Mouse (Mus musculus): ENCODE results near the gene Micu1. TPM values are rescaled to one million over a fixed set of nuclear protein-coding genes. Genes with fewer than 3 reads are reported as not detected.

Gene Micu1
- polyA plus RNA-seq, 1 experiment = not detected

DNA sequence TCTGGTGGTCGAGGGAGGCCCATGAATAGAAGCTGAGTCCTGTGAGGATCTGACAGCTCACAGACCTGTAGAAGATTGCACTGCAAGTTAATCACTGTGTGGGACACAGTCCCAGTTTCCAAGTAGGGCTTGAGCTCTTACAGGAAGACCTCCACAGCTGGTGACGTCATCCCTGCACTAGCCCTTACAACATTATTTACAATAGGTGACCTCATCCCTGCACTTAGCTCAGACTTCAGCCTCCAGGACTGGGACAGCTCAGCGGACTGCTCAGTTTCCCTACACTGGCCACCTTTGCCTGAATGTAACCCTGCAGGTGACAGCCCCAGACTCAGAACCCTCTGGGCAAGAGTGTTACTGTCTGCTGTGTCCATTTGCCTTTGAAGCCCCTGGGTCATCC, 75.0 kb downstream of the Micu1 start:
- WGBS = 85% methylated on average over 3 of the region's 3 CpGs
- H3K27ac ChIP-seq (ENCODE audit: insufficient read depth, low read depth, low read length) = no peak overlapping the region

DNA sequence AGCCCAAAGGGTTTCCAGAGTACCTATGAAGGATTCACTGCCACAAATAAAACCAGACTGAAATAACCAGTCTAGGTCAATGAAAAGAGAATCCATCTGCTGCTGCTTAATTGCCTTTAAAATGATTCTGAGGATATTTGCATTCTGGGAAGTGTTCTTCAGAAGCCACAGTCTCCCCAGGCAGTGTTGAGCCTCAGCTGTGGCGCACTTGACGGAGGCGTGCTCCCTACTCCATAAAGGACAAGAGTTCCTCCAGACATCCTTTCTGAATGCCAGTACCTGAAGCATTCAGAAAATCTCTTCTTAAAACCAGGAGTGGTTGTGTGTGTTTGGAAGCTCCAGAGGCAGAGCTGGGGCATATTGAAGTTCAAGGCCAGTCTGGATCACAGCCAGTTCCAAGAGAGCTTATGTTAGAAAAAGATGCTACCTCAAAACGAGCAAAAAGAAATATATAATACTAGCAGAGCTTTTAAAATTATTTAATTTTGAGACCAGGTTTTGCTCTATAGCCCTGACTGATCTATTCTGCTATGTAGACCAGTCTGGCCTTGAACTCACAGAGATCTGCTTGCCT, 75.9 kb downstream of the Micu1 start:
- no peak for TF ChIP-seq POLR2A (IDR thresholded peaks at IDR 0.05; ENCODE audit: insufficient read depth, low read depth, low read length)
- no peak for TF ChIP-seq CTCF (IDR thresholded peaks at IDR 0.05; ENCODE audit: insufficient read depth, low read depth, low read length)
- no peak overlapping the region for H3K4me3 ChIP-seq (ENCODE audit: insufficient read depth, low read depth, low read length)
- 88% methylated on average over 4 of the region's 4 CpGs for WGBS
- H3K27ac ChIP-seq (ENCODE audit: insufficient read depth, low read depth, low read length) = no peak overlapping the region
- 0 out of 2 replicates have a peak, but pooled peaks cover 3% of the 10 kb centered on the region for H3K4me1 ChIP-seq (ENCODE audit: control insufficient read depth, insufficient read depth, low read length)

More for the DNA sequence above, 75.0 kb downstream of the Micu1 start:
- Histone ChIP-seq H3K4me3 (ENCODE audit: insufficient read depth, low read depth, low read length) (no peak overlapping the region), H3K4me1 (ENCODE audit: control insufficient read depth, insufficient read depth, low read length) (0 out of 2 replicates have a peak, but pooled peaks cover 3% of the 10 kb centered on the region)
- TF ChIP-seq POLR2A (IDR thresholded peaks at IDR 0.05; ENCODE audit: insufficient read depth, low read depth, low read length) (no peak), CTCF (IDR thresholded peaks at IDR 0.05; ENCODE audit: insufficient read depth, low read depth, low read length) (no peak)

DNA sequence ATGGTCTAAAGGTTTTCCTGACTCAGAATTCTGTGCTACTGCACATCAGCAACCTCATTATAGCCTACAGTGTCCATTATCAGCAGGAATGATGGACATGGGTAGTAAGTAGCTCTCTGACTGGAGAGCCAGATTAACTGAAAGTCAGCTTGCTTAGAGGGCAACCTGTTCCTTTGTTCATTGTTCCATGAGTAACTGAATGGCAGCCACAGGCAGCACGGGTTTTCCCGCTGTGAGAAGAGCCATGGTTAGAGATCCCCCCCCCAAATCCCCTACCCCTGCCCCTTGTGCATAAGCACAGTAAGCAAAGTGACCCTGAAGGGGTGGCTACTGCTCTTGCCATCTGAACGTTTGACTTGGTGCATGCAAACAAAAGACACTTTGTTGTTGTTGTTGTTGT, 78.4 kb downstream of the Micu1 start:
- Histone ChIP-seq H3K4me3 (ENCODE audit: insufficient read depth, low read depth, low read length) (no peak overlapping the region), H3K4me1 (ENCODE audit: control insufficient read depth, insufficient read depth, low read length) (no peaks in the 10 kb centered on the region), H3K27ac (ENCODE audit: insufficient read depth, low read depth, low read length) (no peak overlapping the region)
- no peak for TF ChIP-seq CTCF (IDR thresholded peaks at IDR 0.05; ENCODE audit: insufficient read depth, low read depth, low read length)
- no peak for TF ChIP-seq POLR2A (IDR thresholded peaks at IDR 0.05; ENCODE audit: insufficient read depth, low read depth, low read length)
- 55% methylated on average over 3 of the region's 3 CpGs for WGBS

DNA sequence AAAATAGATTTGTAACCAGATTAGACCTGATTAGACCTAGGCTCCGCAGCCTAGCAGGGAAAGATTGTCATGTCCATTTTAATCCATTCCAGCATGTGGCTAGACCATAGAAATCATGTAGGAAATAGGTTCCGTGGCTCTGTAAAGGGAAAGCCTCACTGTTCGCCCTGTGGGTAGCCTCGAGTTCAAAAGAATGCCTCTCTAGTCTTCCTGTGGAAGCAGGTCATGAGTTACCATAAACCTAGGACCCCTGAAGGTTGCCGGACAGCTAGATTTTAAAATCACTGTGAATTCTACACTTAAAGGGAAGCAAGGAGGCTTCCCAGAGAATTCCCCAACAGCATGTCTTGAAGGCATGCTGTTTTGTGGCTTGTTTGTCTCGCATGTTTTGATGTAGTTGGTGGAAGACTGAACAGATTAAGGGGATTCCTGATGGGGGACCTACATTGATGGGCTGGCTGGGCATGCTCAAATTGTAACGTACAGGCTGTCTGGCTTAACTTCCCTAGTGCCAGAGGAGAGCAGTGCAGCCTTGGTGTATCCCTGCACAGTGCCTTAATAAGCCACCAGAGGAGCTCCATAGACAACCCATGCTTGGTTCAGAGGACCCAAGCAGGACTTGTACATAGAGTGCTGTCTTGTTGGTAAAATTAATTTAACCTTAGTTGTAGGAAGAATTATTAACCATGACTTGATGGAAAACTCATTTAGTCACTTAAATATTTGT, 79.1 kb downstream of the Micu1 start:
- 75% methylated on average over 7 of the region's 7 CpGs for WGBS
- peaks cover 2% of the 10 kb centered on the region; the same call in 1 of the 2 replicates for H3K4me1 ChIP-seq (ENCODE audit: control insufficient read depth, insufficient read depth, low read length)
- no peak for TF ChIP-seq CTCF (IDR thresholded peaks at IDR 0.05; ENCODE audit: insufficient read depth, low read depth, low read length)
- TF ChIP-seq POLR2A (IDR thresholded peaks at IDR 0.05; ENCODE audit: insufficient read depth, low read depth, low read length) = no peak

DNA sequence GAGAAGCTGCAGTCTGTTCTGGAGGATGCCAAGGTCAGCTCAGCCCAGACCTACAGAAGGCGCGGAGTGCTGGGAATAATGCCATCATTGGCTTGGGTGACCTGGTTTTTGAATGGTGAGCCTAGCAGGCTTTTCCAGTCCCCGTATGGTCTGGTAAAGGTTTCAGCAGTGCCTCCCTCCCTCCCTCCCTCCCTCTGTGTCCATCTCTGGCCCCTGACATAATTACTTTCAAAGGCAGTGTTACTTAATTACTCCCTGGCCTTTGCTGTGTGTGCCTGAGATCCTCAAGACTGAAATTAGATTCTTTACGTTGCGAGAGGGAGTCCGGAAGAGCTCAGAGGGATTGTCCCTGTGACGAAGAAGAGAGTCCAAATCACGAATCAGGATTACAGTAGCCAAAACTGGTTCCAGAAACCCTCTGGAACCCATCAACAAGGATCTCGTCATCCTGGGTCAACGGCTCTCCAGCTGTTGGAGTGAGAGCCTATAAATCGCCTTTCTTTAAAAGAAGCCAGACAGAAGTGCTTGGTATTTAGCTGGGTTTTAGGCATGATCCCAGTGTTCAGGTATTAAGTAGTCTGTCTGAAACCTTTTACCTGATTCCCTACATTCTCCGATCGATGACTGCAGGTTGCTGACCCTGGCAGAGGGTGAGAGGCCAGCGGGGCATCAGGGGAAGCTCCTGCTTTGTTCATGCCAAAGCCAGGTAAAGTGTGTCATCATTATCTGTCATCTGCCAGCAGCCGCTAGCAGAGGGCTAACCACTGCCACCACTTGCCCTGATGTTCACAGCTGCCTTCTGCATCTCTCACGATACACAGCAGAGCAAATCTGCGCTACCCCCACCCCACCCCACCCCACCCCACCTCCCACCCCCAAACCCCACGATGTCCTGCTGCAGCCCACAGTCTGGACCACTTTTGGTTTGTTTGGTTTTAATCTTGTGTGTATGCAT, 82.7 kb downstream of the Micu1 start:
- H3K27ac ChIP-seq (ENCODE audit: insufficient read depth, low read depth, low read length) = no peak overlapping the region
- peaks cover 3% of the 10 kb centered on the region; the same call in 1 of the 2 replicates for H3K4me1 ChIP-seq (ENCODE audit: control insufficient read depth, insufficient read depth, low read length)
- no peak overlapping the region for H3K4me3 ChIP-seq (ENCODE audit: insufficient read depth, low read depth, low read length)
- WGBS = 87% methylated on average over 18 of the region's 18 CpGs
- TF ChIP-seq POLR2A (IDR thresholded peaks at IDR 0.05; ENCODE audit: insufficient read depth, low read depth, low read length) = no peak
- TF ChIP-seq CTCF (IDR thresholded peaks at IDR 0.05; ENCODE audit: insufficient read depth, low read depth, low read length) = no peak

More for the DNA sequence above, 79.1 kb downstream of the Micu1 start:
- Histone ChIP-seq H3K4me3 (ENCODE audit: insufficient read depth, low read depth, low read length) (no peak overlapping the region), H3K27ac (ENCODE audit: insufficient read depth, low read depth, low read length) (no peak overlapping the region)

DNA sequence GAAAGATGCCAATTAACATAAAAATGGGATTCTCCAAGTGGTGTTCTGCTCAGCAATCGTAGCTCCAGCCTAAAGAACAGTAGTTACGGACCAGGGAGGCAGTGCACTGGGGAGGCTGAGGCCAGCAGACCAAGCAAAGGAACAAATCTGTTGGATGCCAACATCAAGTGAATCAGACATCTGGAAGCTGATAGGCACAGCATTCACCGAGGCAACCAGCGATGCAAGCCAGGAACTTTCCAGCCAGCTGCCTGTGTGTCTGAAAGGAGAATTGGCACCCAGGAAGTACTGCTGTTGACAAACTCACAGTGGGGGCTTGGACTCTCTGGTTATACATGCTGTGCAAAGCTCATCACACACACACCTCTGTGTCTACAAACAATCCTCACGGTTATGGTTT, 84.0 kb downstream of the Micu1 start:
- TF ChIP-seq CTCF (IDR thresholded peaks at IDR 0.05; ENCODE audit: insufficient read depth, low read depth, low read length) = no peak
- no peak for TF ChIP-seq POLR2A (IDR thresholded peaks at IDR 0.05; ENCODE audit: insufficient read depth, low read depth, low read length)
- Histone ChIP-seq H3K4me1 (ENCODE audit: control insufficient read depth, insufficient read depth, low read length) (peaks cover 3% of the 10 kb centered on the region; the same call in 1 of the 2 replicates), H3K4me3 (ENCODE audit: insufficient read depth, low read depth, low read length) (no peak overlapping the region), H3K27ac (ENCODE audit: insufficient read depth, low read depth, low read length) (no peak overlapping the region)
- 51% methylated on average over 5 of the region's 5 CpGs for WGBS

DNA sequence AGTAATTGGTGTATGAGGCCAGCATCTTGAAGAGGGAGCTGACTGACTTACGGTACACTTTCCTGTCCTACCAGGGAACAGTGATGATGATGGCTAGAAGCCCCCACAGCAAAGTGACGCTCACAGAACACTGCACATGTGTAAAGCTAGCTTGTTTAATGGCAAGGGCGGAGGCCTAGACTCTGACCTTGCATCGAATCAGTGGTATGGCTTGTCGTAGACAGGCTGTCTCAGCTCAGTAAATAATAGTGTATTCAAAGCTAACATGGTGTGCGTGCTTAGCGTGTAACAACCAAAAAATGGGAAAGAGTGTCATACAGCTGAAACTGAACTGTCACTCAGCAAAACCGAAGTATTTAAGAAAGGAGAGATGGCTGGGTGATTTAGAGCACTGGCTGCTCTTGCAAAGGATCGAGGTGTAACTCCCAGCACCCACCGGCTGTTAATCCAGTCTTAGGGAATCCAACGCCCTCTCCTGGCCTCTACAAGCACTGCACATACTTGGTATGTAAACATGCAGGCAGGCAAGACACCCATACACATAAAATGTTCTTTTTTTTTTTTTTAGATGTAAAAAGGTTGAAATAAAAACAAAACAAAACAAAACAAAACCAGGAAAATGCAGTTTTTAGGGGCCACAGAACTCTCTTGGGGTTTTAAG, 85.0 kb downstream of the Micu1 start:
- Histone ChIP-seq H3K4me1 (ENCODE audit: control insufficient read depth, insufficient read depth, low read length) (peaks cover 3% of the 10 kb centered on the region; the same call in 1 of the 2 replicates), H3K4me3 (ENCODE audit: insufficient read depth, low read depth, low read length) (no peak overlapping the region), H3K27ac (ENCODE audit: insufficient read depth, low read depth, low read length) (no peak overlapping the region)
- 88% methylated on average over 11 of the region's 11 CpGs for WGBS
- no peak for TF ChIP-seq CTCF (IDR thresholded peaks at IDR 0.05; ENCODE audit: insufficient read depth, low read depth, low read length)
- TF ChIP-seq POLR2A (IDR thresholded peaks at IDR 0.05; ENCODE audit: insufficient read depth, low read depth, low read length) = no peak

DNA sequence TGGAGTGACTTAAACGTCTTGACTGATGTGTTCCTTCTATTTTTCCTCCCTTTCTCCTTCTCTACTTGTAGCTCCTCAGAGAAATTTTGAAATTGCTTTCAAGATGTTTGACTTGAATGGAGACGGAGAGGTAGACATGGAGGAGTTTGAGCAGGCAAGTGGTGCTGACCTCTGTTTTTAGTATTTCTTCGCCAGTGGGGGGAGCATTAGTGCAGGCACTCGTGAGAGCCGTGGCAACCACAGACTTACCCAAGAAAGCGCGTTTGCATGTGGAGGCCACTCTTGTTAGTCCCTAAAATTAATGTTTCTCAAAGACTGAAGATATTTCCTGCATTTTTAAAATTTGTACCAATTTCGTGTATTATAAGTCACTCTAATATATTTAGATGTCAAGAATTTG, 85.6 kb downstream of the Micu1 start:
- no peak overlapping the region for H3K4me3 ChIP-seq (ENCODE audit: insufficient read depth, low read depth, low read length)
- TF ChIP-seq POLR2A (IDR thresholded peaks at IDR 0.05; ENCODE audit: insufficient read depth, low read depth, low read length) (no peak), CTCF (IDR thresholded peaks at IDR 0.05; ENCODE audit: insufficient read depth, low read depth, low read length) (no peak)
- WGBS = 86% methylated on average over 8 of the region's 8 CpGs
- H3K27ac ChIP-seq (ENCODE audit: insufficient read depth, low read depth, low read length) = no peak overlapping the region
- H3K4me1 ChIP-seq (ENCODE audit: control insufficient read depth, insufficient read depth, low read length) = peaks cover 3% of the 10 kb centered on the region; the same call in 1 of the 2 replicates

All from olfactory bulb, adult 2 months (tissue).